Mouse (Mus musculus) forebrain, embryonic 16.5 days (tissue): ENCODE results near the gene Ramac. TPM values are rescaled to one million over a fixed set of nuclear protein-coding genes. Genes with fewer than 3 reads are reported as not detected.

Experiments
- ATAC-seq: fragments of 200-750 bp; cut with Nextera tagmentation; 2 replicates; pipeline ENCODE4 v1.8.0; 2017; ENCODE audit warnings: mild to moderate bottlenecking, moderate library complexity
- H3K27ac ChIP-seq: fragments of 300-500 bp; sonication (generic); 2 replicates; pipeline ENCODE4 v1.5.1; 2014; ENCODE audit warnings: low read length, control low read depth
- H3K27me3 ChIP-seq: fragments of 300-500 bp; sonication (generic); replicated peaks from 2 replicates; pipeline ENCODE4 v1.6.1; 2014; ENCODE audit warnings: low read length; ENCODE audit not compliant: control insufficient read depth, insufficient read depth
- H3K36me3 ChIP-seq: fragments of 300-500 bp; sonication (generic); 2 replicates; pipeline ENCODE4 v1.6.1; 2014; ENCODE audit not compliant: control insufficient read depth, insufficient read depth
- H3K4me1 ChIP-seq: fragments of 300-500 bp; sonication (generic); replicated peaks from 2 replicates; pipeline ENCODE4 v1.6.1; 2014; ENCODE audit warnings: low read length; ENCODE audit not compliant: control insufficient read depth, insufficient read depth
- H3K4me2 ChIP-seq: fragments of 300-500 bp; sonication (generic); 2 replicates; pipeline ENCODE4 v1.6.1; 2014; ENCODE audit warnings: mild to moderate bottlenecking, low read length, control low read depth
- H3K4me3 ChIP-seq: fragments of 300-500 bp; sonication (generic); replicated peaks from 2 replicates; pipeline ENCODE4 v1.5.1; 2014; ENCODE audit warnings: mild to moderate bottlenecking, low read length, control low read depth
- H3K9ac ChIP-seq: fragments of 300-500 bp; sonication (generic); replicated peaks from 2 replicates; pipeline ENCODE4 v1.6.1; 2014; ENCODE audit warnings: low read depth, low read length, control low read depth
- H3K9me3 ChIP-seq: fragments of 300-500 bp; sonication (generic); 2 replicates; pipeline ENCODE4 v1.6.1; 2016; ENCODE audit warnings: low read length; ENCODE audit not compliant: control insufficient read depth
- WGBS: fragments of 180-500 bp; shearing (Covaris S2); extraction: QIAGEN DNeasy Blood & Tissue Kit; methylation state at CpG from one replicate; pipeline ENCODE4 v1.1.7; 2014; 5-methylcytosine and 5-hydroxymethylcytosine counted together
- polyA plus RNA-seq: library from polyadenylated mRNA; unstranded; fragments of >200 nt; fragmentation: Nextera tagmentation; extraction: Ambion mirVana; gene quantifications from 2 replicates; pipeline ENCODE4 v1.2.1, GENCODE M21; 2015

Ramac gene
- 164 and 176 TPM in 2 replicates for polyA plus RNA-seq

- peak within 1 kb of the TSS; percentile 97 for H3K4me2 ChIP-seq
- peak within 1 kb of the TSS; percentile 94 for H3K4me3 ChIP-seq
- H3K9ac ChIP-seq, result peak within 1 kb of the TSS; percentile 90
- WGBS, result under 1% methylated on average over 55 of the region's 56 CpGs
- peak within 1 kb of the TSS; percentile 87 for H3K27ac ChIP-seq
- no peaks in the 10 kb centered on the region for H3K36me3 ChIP-seq
- H3K4me1 ChIP-seq, result peaks cover 19% of the 10 kb centered on the region
- H3K9me3 ChIP-seq, result no peaks in the 10 kb centered on the region
- ATAC-seq, result peak; percentile 96
- no peaks in the 10 kb centered on the region for H3K27me3 ChIP-seq
Observed at GRCm38 (mm10) chr7:81762180-81763109, at the start of gene Ramac. Gene Ramac, plus strand, starts transcription at chr7:81762925.

GRCm38 (mm10) chr7:81718657-81719056 lies 44.1 kb upstream of the Ramac start:
- H3K27ac ChIP-seq, result no peak overlapping the region
- no peak overlapping the region for H3K9ac ChIP-seq
- WGBS, result 78% methylated on average over 1 of the region's 1 CpGs
- no peak overlapping the region for H3K4me2 ChIP-seq
- H3K4me3 ChIP-seq, result no peak overlapping the region
- no peak for ATAC-seq
- no peaks in the 10 kb centered on the region for H3K9me3 ChIP-seq
- H3K4me1 ChIP-seq, result no peaks in the 10 kb centered on the region
- no peaks in the 10 kb centered on the region for H3K27me3 ChIP-seq
- no peaks in the 10 kb centered on the region for H3K36me3 ChIP-seq

GRCm38 (mm10) chr7:81719216-81719661 lies 43.5 kb upstream of the Ramac start:
- Histone ChIP-seq H3K4me1 (no peaks in the 10 kb centered on the region), H3K36me3 (no peaks in the 10 kb centered on the region), H3K27me3 (no peaks in the 10 kb centered on the region), H3K9ac (no peak overlapping the region), H3K9me3 (no peaks in the 10 kb centered on the region), H3K4me3 (no peak overlapping the region), H3K27ac (no peak overlapping the region), H3K4me2 (no peak overlapping the region)
- 84% methylated on average over 1 of the region's 1 CpGs for WGBS
- no peak for ATAC-seq

GRCm38 (mm10) chr7:81721271-81721670 lies 41.5 kb upstream of the Ramac start:
- Histone ChIP-seq H3K36me3 (no peaks in the 10 kb centered on the region), H3K27ac (no peak overlapping the region), H3K4me1 (no peaks in the 10 kb centered on the region), H3K4me3 (no peak overlapping the region), H3K27me3 (no peaks in the 10 kb centered on the region), H3K4me2 (no peak overlapping the region), H3K9ac (no peak overlapping the region), H3K9me3 (no peaks in the 10 kb centered on the region)
- 41% methylated on average over 5 of the region's 5 CpGs for WGBS
- ATAC-seq, result no peak

GRCm38 (mm10) chr7:81723851-81724250 lies 38.9 kb upstream of the Ramac start:
- Histone ChIP-seq H3K27ac (no peak overlapping the region), H3K4me2 (no peak overlapping the region), H3K4me3 (no peak overlapping the region), H3K9ac (no peak overlapping the region), H3K36me3 (no peaks in the 10 kb centered on the region), H3K27me3 (no peaks in the 10 kb centered on the region), H3K4me1 (no peaks in the 10 kb centered on the region), H3K9me3 (no peaks in the 10 kb centered on the region)
- WGBS, result 94% methylated on average over 10 of the region's 10 CpGs
- ATAC-seq, result no peak

GRCm38 (mm10) chr7:81725986-81726727 lies 36.6 kb upstream of the Ramac start:
- WGBS, result 78% methylated on average over 18 of the region's 18 CpGs
- no peaks in the 10 kb centered on the region for H3K36me3 ChIP-seq
- H3K4me2 ChIP-seq, result no peak overlapping the region
- ATAC-seq, result no peak
- H3K27me3 ChIP-seq, result no peaks in the 10 kb centered on the region
- no peaks in the 10 kb centered on the region for H3K4me1 ChIP-seq
- no peak overlapping the region for H3K4me3 ChIP-seq
- no peak overlapping the region for H3K9ac ChIP-seq
- no peak overlapping the region for H3K27ac ChIP-seq
- H3K9me3 ChIP-seq, result no peaks in the 10 kb centered on the region

- Histone ChIP-seq H3K9ac (no peak overlapping the region), H3K9me3 (no peaks in the 10 kb centered on the region), H3K36me3 (no peaks in the 10 kb centered on the region), H3K4me3 (no peak overlapping the region), H3K4me2 (no peak overlapping the region), H3K27me3 (no peaks in the 10 kb centered on the region), H3K4me1 (no peaks in the 10 kb centered on the region), H3K27ac (no peak overlapping the region)
- ATAC-seq, result no peak
- 64% methylated on average over 2 of the region's 2 CpGs for WGBS
Observed at GRCm38 (mm10) chr7:81726728-81727005, 36.1 kb upstream of the Ramac start.

- no peaks in the 10 kb centered on the region for H3K36me3 ChIP-seq
- H3K4me2 ChIP-seq, result no peak overlapping the region
- no peak overlapping the region for H3K27ac ChIP-seq
- H3K4me1 ChIP-seq, result no peaks in the 10 kb centered on the region
- WGBS, result 82% methylated on average over 9 of the region's 9 CpGs
- H3K4me3 ChIP-seq, result no peak overlapping the region
- no peaks in the 10 kb centered on the region for H3K27me3 ChIP-seq
- no peak for ATAC-seq
- H3K9me3 ChIP-seq, result no peaks in the 10 kb centered on the region
- H3K9ac ChIP-seq, result no peak overlapping the region
Observed at GRCm38 (mm10) chr7:81727716-81728115, 35.0 kb upstream of the Ramac start.

- Histone ChIP-seq H3K4me3 (no peak overlapping the region), H3K9ac (no peak overlapping the region), H3K27me3 (no peaks in the 10 kb centered on the region), H3K36me3 (no peaks in the 10 kb centered on the region), H3K9me3 (no peaks in the 10 kb centered on the region), H3K27ac (no peak overlapping the region), H3K4me2 (no peak overlapping the region), H3K4me1 (no peaks in the 10 kb centered on the region)
- WGBS, result 90% methylated on average over 9 of the region's 9 CpGs
- ATAC-seq, result no peak
Observed at GRCm38 (mm10) chr7:81729787-81730186, 32.9 kb upstream of the Ramac start.
